Mouse (Mus musculus) forebrain, embryonic 16.5 days (tissue): ENCODE measurements around the gene Bicdl2. TPM values are rescaled to one million over a fixed set of nuclear protein-coding genes. Genes with fewer than 3 reads are reported as not detected.

Experiments used
- ATAC-seq: fragments of 200-750 bp; cut with Nextera tagmentation; 2 replicates; pipeline ENCODE4 v1.8.0; 2017; ENCODE audit warnings: mild to moderate bottlenecking, moderate library complexity
- H3K27ac ChIP-seq: fragments of 300-500 bp; sonication (generic); 2 replicates; pipeline ENCODE4 v1.5.1; 2014; ENCODE audit warnings: low read length, control low read depth
- H3K27me3 ChIP-seq: fragments of 300-500 bp; sonication (generic); replicated peaks from 2 replicates; pipeline ENCODE4 v1.6.1; 2014; ENCODE audit warnings: low read length; ENCODE audit not compliant: control insufficient read depth, insufficient read depth
- H3K36me3 ChIP-seq: fragments of 300-500 bp; sonication (generic); 2 replicates; pipeline ENCODE4 v1.6.1; 2014; ENCODE audit not compliant: control insufficient read depth, insufficient read depth
- H3K4me1 ChIP-seq: fragments of 300-500 bp; sonication (generic); replicated peaks from 2 replicates; pipeline ENCODE4 v1.6.1; 2014; ENCODE audit warnings: low read length; ENCODE audit not compliant: control insufficient read depth, insufficient read depth
- H3K4me2 ChIP-seq: fragments of 300-500 bp; sonication (generic); 2 replicates; pipeline ENCODE4 v1.6.1; 2014; ENCODE audit warnings: mild to moderate bottlenecking, low read length, control low read depth
- H3K4me3 ChIP-seq: fragments of 300-500 bp; sonication (generic); replicated peaks from 2 replicates; pipeline ENCODE4 v1.5.1; 2014; ENCODE audit warnings: mild to moderate bottlenecking, low read length, control low read depth
- H3K9ac ChIP-seq: fragments of 300-500 bp; sonication (generic); replicated peaks from 2 replicates; pipeline ENCODE4 v1.6.1; 2014; ENCODE audit warnings: low read depth, low read length, control low read depth
- H3K9me3 ChIP-seq: fragments of 300-500 bp; sonication (generic); 2 replicates; pipeline ENCODE4 v1.6.1; 2016; ENCODE audit warnings: low read length; ENCODE audit not compliant: control insufficient read depth
- WGBS: fragments of 180-500 bp; shearing (Covaris S2); extraction: QIAGEN DNeasy Blood & Tissue Kit; methylation state at CpG from one replicate; pipeline ENCODE4 v1.1.7; 2014; 5-methylcytosine and 5-hydroxymethylcytosine counted together
- polyA plus RNA-seq: library from polyadenylated mRNA; unstranded; fragments of >200 nt; fragmentation: Nextera tagmentation; extraction: Ambion mirVana; gene quantifications from 2 replicates; pipeline ENCODE4 v1.2.1, GENCODE M21; 2015

Bicdl2 gene
- polyA plus RNA-seq, 1 experiment from 2014 or later: 0.39 TPM

DNA sequence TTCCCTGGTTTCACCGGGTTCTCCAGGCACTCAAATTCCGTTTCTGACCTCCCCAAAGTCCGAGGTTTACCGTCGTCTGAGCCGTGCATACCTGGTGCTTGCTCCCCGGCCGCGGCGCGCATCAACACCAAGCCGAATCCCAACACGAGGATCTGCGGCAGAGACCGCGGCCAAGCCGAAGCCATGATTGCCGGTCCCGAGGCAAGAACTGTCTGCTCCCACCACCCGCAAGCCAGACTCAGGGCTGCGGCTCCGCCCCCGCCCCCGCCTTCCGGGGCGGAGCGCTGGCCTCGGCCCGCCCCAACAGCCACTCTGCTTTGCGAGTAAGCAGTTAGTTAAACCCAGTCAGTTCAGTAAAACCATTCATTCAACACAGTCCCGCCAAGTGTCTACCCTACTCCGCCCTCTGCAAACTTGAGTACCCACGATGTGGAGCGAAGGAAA is 17.0 kb downstream of the Bicdl2 start, which contains the start of gene Tnfrsf12a:
Gene Tnfrsf12a (minus strand): TSS at position 233 of the 444 bp plus-strand sequence.
- Histone ChIP-seq H3K27ac (no peak within 1 kb of the TSS), H3K36me3 (no peaks in the 10 kb centered on the region), H3K9me3 (no peaks in the 10 kb centered on the region), H3K9ac (peak within 1 kb of the TSS; percentile 59), H3K4me2 (peak within 1 kb of the TSS; percentile 90), H3K4me3 (peak within 1 kb of the TSS; percentile 58), H3K4me1 (peaks cover 34% of the 10 kb centered on the region), H3K27me3 (peaks cover 41% of the 10 kb centered on the region)
- WGBS: under 1% methylated on average over 34 of the region's 34 CpGs
- ATAC-seq: peak; percentile 29; the same call in 1 of the 2 replicates

DNA sequence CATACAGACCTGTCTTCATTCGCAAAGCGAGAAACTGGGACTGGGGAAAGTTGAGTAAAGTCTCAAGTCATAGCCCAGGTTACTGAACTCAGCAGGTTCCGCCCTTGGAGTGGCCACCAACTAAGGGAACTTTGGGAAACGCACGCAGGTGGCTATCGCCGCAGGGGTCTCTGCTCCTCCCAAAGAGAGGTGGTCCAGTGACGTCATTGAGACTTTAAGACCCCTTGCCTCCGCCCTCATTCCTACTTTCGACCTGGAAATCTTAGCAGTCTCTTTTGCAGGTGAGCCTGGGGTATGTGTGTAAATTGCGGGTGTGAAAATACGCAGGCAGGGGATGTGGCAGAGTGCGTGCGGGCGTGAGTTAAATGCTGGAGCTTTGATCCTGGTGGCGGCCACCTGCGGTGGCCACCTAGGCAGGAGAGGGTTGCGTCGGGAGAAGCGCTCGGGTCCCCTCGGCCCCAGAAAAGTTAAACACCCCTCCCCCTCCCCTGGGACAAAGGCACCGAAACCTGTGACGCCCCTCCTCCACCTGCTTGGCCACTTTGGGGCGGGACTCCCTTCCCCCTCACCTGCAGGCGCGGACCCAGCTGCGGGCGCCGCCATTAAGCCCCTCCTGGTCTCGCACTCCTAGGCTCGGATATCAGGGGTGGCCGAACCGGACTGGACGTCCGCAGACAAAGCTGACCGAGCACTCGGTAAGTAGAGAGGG is 19.0 kb downstream of the Bicdl2 start, which contains the start of gene Cldn6:
Gene Cldn6 (plus strand): TSS at position 123 of the 709 bp plus-strand sequence.
- H3K27ac ChIP-seq: no peak within 1 kb of the TSS
- peaks cover 30% of the 10 kb centered on the region for H3K4me1 ChIP-seq
- no peak for ATAC-seq
- H3K9me3 ChIP-seq: no peaks in the 10 kb centered on the region
- peak within 1 kb of the TSS; percentile 28; the same call in 1 of the 2 replicates for H3K4me2 ChIP-seq
- H3K36me3 ChIP-seq: no peaks in the 10 kb centered on the region
- peak within 1 kb of the TSS; percentile 4; the same call in 1 of the 2 replicates for H3K4me3 ChIP-seq
- 2% methylated on average over 38 of the region's 38 CpGs for WGBS
- H3K27me3 ChIP-seq: peaks cover 44% of the 10 kb centered on the region
- no peak within 1 kb of the TSS for H3K9ac ChIP-seq

DNA sequence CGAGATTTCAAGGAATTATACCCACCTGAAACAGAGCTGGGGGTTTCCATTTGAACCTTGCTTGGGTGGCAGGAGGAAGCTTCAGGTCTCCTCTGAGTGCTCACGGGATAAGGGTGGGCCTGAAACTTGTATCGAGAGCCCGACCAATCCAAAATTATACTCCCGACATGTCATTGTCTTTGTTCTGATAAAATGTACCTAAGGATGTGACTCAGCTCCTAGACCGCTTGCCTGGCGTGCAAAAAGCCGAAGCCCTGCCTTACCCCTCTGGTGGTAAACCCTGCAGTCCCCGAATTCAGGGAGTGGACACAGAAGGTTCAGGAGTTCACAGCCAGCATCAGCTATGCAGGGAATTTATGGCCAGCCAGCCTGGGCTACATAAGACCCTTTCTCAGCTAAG is 20.0 kb downstream of the Bicdl2 start:
- WGBS: 82% methylated on average over 9 of the region's 9 CpGs
- no peak overlapping the region for H3K4me3 ChIP-seq
- H3K9ac ChIP-seq: no peak overlapping the region
- H3K4me2 ChIP-seq: no peak overlapping the region
- H3K27me3 ChIP-seq: peaks cover 44% of the 10 kb centered on the region
- H3K9me3 ChIP-seq: no peaks in the 10 kb centered on the region
- H3K36me3 ChIP-seq: no peaks in the 10 kb centered on the region
- ATAC-seq: no peak
- H3K4me1 ChIP-seq: peaks cover 24% of the 10 kb centered on the region
- no peak overlapping the region for H3K27ac ChIP-seq

DNA sequence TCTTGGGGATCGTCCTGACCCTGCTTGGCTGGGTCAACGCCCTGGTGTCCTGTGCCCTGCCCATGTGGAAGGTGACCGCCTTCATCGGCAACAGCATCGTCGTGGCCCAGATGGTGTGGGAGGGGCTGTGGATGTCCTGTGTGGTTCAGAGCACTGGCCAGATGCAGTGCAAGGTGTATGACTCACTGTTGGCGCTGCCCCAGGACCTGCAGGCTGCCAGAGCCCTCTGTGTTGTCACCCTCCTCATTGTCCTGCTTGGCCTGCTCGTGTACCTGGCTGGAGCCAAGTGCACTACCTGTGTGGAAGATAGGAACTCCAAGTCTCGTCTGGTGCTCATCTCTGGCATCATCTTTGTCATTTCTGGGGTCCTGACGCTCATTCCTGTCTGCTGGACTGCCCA is 20.8 kb downstream of the Bicdl2 start:
- no peak for ATAC-seq
- peaks cover 39% of the 10 kb centered on the region for H3K27me3 ChIP-seq
- H3K36me3 ChIP-seq: no peaks in the 10 kb centered on the region
- no peak overlapping the region for H3K4me2 ChIP-seq
- H3K9ac ChIP-seq: no peak overlapping the region
- H3K4me1 ChIP-seq: peaks cover 23% of the 10 kb centered on the region
- H3K4me3 ChIP-seq: no peak overlapping the region
- no peak overlapping the region for H3K27ac ChIP-seq
- WGBS: 74% methylated on average over 10 of the region's 10 CpGs
- H3K9me3 ChIP-seq: no peaks in the 10 kb centered on the region

DNA sequence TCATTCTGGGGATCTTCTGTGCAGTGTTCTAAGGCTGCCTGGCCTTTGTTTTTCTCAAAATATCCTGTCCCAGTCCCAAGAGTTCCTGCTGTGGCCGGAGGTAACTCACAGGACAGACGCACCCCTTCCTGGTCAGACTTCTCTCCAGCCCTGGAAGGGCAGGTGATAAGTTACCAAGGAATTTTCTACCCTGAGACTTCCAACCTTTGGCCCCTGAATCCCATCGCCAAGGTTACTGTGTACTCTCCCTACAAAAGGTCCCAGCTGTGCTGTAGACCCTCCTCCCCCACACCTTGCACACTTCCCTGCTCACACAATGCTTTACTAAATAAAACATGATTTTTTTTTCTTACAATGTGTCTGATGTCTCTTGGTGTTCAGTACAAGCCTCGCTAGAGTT is 21.8 kb downstream of the Bicdl2 start:
- WGBS: 72% methylated on average over 4 of the region's 4 CpGs
- H3K36me3 ChIP-seq: no peaks in the 10 kb centered on the region
- H3K27me3 ChIP-seq: peaks cover 35% of the 10 kb centered on the region

DNA sequence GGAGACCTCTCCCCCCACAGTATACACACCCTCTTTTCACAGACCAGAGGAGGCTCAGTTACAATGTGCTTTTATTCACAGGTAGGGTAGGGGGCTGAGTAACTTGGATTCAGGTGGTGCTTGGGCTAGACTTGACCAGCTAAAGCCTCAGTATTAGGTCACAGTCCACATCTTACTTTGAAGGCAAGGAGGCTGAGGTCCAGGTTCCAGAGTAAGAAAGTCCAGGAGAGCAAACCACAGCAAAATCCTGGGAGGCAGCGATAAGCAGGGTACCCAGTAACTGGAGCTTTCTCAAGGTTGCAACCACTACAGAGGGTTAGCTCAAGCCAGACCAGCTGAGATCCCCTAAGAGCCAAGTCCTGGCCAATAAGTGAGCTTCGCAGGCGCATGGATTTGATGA is 22.2 kb downstream of the Bicdl2 start:
- H3K9me3 ChIP-seq: no peaks in the 10 kb centered on the region
- no peak overlapping the region for H3K4me2 ChIP-seq
- no peak for ATAC-seq
- peaks cover 35% of the 10 kb centered on the region for H3K27me3 ChIP-seq
- H3K4me3 ChIP-seq: no peak overlapping the region
- no peaks in the 10 kb centered on the region for H3K36me3 ChIP-seq
- WGBS: 74% methylated on average over 3 of the region's 3 CpGs
- no peak overlapping the region for H3K27ac ChIP-seq
- H3K9ac ChIP-seq: no peak overlapping the region
- H3K4me1 ChIP-seq: peaks cover 9% of the 10 kb centered on the region

More for the DNA sequence above, 21.8 kb downstream of the Bicdl2 start:
- Histone ChIP-seq H3K4me3 (no peak overlapping the region), H3K9me3 (no peaks in the 10 kb centered on the region), H3K27ac (no peak overlapping the region), H3K4me1 (peaks cover 13% of the 10 kb centered on the region), H3K9ac (no peak overlapping the region), H3K4me2 (no peak overlapping the region)
- no peak for ATAC-seq

DNA sequence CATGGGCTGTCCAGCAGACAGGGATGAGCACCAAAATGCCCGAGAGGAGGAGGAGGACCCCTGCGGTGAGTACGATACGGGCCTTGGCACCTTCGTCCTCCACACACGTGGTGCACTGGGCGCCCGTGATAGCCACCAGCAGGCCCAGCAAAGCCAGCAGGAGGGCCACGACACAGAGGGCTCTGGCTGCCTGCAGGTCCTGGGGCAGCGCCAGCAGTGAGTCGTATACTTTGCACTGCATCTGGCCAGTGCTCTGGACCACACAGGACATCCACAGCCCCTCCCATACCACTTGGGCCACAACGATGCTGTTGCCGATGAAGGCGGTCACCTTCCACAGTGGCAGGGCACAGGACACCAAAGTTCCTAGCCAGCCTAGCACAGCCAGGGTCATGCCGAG is 22.9 kb downstream of the Bicdl2 start:
- Histone ChIP-seq H3K36me3 (no peaks in the 10 kb centered on the region), H3K4me1 (peaks cover 9% of the 10 kb centered on the region), H3K9ac (no peak overlapping the region), H3K27ac (no peak overlapping the region), H3K9me3 (no peaks in the 10 kb centered on the region), H3K4me3 (no peak overlapping the region), H3K27me3 (peaks cover 35% of the 10 kb centered on the region), H3K4me2 (no peak overlapping the region)
- no peak for ATAC-seq
- 29% methylated on average over 15 of the region's 15 CpGs for WGBS

DNA sequence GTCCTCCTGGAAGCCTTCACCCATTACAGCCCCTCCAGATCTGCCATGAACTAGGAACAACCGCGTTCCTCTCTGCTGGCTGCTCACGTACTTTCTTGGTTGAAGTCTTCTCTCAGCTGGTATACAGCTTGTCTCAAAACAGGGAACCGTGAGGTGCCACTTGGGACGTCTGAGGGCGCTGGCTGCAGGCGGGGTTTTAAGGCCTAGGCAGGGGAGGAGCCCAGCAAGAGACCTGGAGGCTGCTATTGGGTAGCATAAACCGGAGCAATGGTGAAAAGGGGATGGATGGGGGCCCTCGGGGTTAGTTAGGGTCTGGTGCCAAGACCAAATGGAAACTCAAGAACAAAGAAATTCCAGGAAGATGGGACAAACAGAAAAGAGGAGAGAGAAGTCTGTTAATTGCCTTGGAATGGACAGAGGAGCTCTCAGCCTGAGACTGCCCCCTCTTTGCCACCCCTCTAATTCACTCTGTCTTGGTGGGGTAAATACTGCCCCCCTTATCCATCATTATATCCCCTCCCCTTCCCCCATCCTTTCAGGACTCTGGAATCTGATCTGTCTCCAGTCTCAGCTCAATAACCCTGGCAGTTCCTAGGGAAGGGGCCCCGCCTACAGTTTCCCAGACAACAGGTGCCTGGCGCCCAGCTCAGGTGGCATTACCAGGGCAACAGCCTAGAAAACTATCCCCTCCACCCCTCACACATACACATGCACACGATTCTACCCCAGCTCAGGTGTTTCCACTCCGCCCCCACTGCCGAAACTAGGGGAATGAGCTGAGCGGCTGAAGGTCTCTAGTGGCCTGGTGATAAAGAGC is 23.8 kb downstream of the Bicdl2 start, which contains the start of gene Cldn9:
Gene Cldn9 (minus strand): TSS at position 171 of the 817 bp plus-strand sequence.
- no peak within 1 kb of the TSS for H3K4me3 ChIP-seq
- no peak within 1 kb of the TSS for H3K9ac ChIP-seq
- H3K4me2 ChIP-seq: no peak within 1 kb of the TSS
- H3K27me3 ChIP-seq: peaks cover 26% of the 10 kb centered on the region
- no peaks in the 10 kb centered on the region for H3K36me3 ChIP-seq
- no peak within 1 kb of the TSS for H3K27ac ChIP-seq
- ATAC-seq: no peak
- WGBS: 14% methylated on average over 15 of the region's 15 CpGs
- peaks cover 9% of the 10 kb centered on the region for H3K4me1 ChIP-seq
- H3K9me3 ChIP-seq: no peaks in the 10 kb centered on the region

DNA sequence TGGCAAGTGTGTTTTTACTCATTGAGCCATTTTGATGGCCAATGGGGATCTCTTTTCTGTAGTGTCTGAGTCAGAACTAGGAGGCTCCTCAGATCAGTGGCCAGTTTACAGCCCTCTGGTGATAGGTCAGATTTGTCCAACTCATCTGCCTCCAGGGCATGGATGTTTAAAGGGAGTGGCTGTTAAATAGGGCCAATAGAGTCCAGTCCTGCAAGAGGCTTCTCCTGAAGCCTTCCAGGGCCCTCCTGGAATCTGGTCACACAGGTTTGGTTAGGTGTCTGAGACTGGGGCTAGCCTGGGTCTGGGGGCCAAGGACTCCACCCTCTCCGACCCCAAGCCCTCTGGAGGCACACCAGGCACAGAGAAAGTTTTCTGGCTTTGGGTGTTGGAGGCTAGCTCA is 34.2 kb downstream of the Bicdl2 start:
- no peak overlapping the region for H3K4me3 ChIP-seq
- H3K4me1 ChIP-seq: peaks cover 4% of the 10 kb centered on the region
- no peak overlapping the region for H3K9ac ChIP-seq
- H3K36me3 ChIP-seq: no peaks in the 10 kb centered on the region
- H3K9me3 ChIP-seq: no peaks in the 10 kb centered on the region
- no peak overlapping the region for H3K4me2 ChIP-seq
- no peak for ATAC-seq
- H3K27ac ChIP-seq: no peak overlapping the region
- peaks cover 14% of the 10 kb centered on the region for H3K27me3 ChIP-seq
- whole genome bisulfite sequencing: 83% methylated on average over 1 of the region's 1 CpGs
